15 mouse cellular contexts compared by ENCODE assay signal in the genomic region with DNA sequence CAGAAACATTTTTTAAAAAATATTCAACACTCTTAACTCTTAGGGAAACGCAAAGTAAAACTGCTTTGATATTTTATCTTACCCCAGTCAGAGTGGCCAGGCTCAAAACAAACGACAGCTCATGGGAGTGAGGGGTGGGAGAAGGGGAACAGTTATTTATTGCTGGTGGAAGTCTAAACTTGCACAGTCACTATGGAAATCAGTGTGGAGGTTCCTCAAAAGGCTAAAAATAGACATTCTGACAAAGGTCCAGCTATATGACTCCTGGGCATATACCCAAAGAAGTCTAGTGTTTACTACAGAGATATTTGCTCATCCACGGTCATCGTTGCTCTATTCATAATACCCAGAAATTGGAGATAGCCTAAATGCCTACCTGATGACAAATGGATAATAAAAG.
"Had no signal": no experiment of that assay in that cellular context is flagged by ENCODE, and none has a peak within 500 bp of the region (broad histone marks: within the 10 kb centered on the region; RNA-seq: fewer than 3 reads in every experiment).

No protein-coding gene starts in this region.

- H3K4me1 ChIP-seq: limb, embryonic 13.5 days; midbrain, embryonic 15.5 days; neural tube, embryonic 13.5 days; stomach, embryonic 15.5 days had no signal

- H3K9ac ChIP-seq: limb, embryonic 13.5 days; liver, embryonic 14.5 days; midbrain, embryonic 15.5 days; neural tube, embryonic 13.5 days; stomach, embryonic 15.5 days had no signal

- H3K9me3 ChIP-seq: limb, embryonic 13.5 days; midbrain, embryonic 15.5 days; neural tube, embryonic 13.5 days; stomach, embryonic 15.5 days had no signal

- H3K27me3 ChIP-seq: limb, embryonic 13.5 days; midbrain, embryonic 15.5 days; neural tube, embryonic 13.5 days; stomach, embryonic 15.5 days had no signal

- H3K4me3 ChIP-seq: limb, embryonic 13.5 days; midbrain, embryonic 15.5 days; neural tube, embryonic 13.5 days; stomach, embryonic 15.5 days had no signal

- H3K27ac ChIP-seq: kidney, postnatal 0 days; limb, embryonic 13.5 days; liver, embryonic 14.5 days; midbrain, embryonic 15.5 days; neural tube, embryonic 13.5 days; stomach, embryonic 15.5 days had no signal

- H3K4me2 ChIP-seq: limb, embryonic 13.5 days; midbrain, embryonic 15.5 days; neural tube, embryonic 13.5 days; stomach, embryonic 15.5 days had no signal

- ATAC-seq: midbrain, embryonic 15.5 days had no signal

- DNase-seq: kidney, adult 9 months; kidney, postnatal 4 days; left cerebral cortex, postnatal 4 days; lung, adult 2 months; lung, postnatal 10 days; lung, postnatal 4 days; retina, postnatal 1 day; right cerebral cortex, postnatal 14 days; thymus, postnatal 4 days had no signal

- H3K36me3 ChIP-seq: limb, embryonic 13.5 days; midbrain, embryonic 15.5 days; neural tube, embryonic 13.5 days; stomach, embryonic 15.5 days had no signal
